Mouse (Mus musculus) spleen, adult 18-20 months (tissue): Measurements from ENCODE around the gene Alpl.

Experiments
- DNase-seq, 2 experiments: peaks; one replicate each; pipeline ENCODE4 v3.0.0; 2022; ENCODE audit warnings: mixed read lengths in 2 of 2

The Alpl gene

GRCm38 (mm10) chr4:137707216-137707990, 88.8 kb downstream of the Alpl start:
- DNase-seq, result peak; percentile 79 to 90

- no peak for DNase-seq
Measured at GRCm38 (mm10) chr4:137706510-137706909, 89.7 kb downstream of the Alpl start.

- no peak for DNase-seq
Measured at GRCm38 (mm10) chr4:137705379-137705778, 90.8 kb downstream of the Alpl start.

DNA sequence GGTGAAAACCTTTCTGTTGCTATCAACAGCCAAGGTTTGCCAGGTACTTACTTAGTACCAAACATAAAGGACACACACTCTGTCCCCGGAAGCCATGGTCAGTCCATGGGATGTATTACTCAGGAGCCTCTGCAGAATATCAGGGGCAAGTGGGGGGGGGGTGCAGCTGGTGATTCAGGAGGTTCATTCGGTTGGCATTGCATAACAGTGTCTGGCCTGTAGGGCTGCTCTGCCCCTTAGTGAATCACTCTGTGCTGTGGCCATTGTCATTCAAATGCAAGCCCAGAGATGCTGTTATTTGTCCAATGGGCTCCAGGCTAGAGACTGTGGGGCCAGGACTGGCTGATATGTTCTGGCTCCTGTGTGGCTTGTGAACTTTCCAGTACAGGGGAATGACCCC, 91.6 kb downstream of the Alpl start:
- no peak for DNase-seq

DNA sequence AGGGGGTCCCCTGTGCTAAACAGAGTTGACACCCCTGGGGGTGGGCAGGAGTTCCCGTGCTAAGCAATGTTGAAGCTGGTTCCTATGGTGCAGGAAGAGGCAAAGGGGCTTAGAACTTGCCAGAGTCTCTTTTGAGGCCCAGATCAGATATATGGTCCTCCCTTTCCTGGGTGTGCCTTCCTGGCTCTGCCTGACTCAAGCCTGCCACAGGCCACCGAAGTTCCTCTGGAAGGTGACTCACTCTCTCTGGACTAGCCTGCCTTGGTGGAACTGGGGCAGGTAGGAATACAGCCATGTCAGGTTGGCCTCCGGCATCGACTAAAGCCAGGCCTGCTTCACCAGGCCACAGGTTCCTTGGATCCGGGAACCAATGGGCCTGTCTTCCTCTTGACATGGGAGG, 93.1 kb downstream of the Alpl start:
- DNase-seq, result no peak

DNA sequence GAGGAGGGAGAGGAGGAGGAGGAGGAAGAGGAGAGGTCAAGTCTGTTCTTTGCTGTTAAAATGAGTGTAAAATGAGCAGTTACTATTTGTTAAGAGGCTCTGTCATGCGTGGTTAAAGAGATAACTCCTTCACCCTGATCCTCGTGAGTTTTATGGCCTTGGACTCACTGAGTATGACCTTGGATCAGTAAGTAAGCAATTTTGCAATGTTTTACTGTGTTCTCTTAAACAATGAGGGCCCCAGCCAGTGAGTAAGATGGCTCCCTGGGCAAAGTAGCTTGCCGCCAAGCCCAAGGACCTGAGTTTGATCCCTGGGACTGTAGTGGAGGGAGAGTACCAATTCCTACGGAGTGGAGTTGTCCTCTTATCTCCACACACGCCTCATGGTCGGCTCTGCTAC, 95.2 kb downstream of the Alpl start:
- DNase-seq, result no peak

- no peak for DNase-seq
Measured at GRCm38 (mm10) chr4:137699264-137700211, 96.6 kb downstream of the Alpl start.

DNA sequence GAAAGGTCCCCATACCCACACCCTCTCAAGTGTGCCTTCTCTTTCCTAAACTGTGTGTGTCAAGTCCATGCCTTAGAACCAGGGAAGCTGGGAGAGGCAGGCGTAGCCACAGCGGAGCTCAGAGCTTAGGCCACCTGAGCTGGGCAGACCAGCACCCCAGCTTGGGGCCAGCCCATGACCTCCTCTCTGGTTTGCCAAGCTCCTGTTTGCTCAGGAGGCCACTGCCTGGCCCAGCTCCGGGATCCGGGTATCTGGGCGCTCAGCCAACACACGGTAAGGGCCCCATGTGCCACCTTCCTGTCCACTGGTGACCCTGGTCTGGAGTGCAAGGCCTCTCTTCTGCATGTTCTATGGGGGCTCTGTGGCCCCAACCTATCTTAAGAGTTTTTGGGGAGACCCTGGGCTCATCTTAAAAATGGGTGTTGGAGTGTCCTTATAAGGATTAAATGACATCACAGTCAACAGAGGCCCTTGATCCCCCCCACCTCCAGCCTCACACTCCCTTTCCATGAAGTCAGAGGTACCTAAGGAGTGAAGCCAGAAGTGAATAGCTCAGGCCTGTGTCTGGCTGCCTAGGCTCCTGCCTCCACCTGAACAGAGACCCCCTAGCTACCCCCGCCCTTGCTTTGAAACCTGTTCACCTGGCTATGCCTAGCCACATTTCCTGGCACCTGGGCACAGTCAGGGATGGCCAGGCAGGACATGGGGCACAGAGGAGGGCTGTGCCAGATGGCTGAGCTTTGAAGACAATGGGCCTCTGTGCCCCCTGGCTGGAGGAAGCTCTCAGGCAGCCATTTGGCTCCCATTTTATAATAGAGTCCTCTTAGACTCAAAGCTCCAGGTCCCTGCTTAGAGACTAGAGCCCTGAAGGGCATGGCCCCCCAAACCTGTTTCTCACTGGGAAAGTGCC, 97.9 kb downstream of the Alpl start:
- DNase-seq, result no peak

DNA sequence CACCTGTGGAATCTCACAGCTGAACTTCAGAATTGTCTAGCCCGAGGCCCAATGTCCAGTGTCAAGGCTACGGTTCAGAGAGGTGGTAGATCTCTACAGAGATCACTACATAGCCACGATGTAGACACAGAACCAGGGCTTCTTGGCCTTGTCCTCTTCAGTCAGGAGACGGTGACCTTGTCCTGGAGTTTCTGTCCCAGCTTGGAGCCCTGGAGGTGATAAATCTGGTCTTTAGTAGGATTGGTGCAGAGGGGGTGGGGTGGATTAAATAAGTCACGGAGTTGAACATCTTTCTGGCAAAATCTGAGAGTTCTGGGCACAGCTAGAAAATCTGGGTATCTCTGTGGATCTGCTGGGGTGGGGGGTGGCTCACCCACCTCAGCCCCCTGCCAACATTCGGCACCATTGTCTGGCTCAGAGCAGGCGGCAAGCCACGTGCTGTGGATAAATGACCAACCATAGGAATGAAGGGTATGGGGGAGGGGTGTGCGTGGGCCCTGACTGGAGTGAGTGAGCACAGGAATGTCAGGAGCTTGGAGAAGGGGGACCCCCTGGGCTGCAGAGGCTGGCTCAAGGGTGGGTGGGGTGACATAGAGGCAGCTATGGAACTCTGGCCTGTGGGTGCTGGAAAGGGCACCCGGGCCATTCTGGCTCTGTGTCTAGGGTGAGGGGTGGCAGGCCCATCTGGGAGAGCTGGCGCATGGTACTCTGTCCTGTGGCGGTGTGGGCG, 98.9 kb downstream of the Alpl start:
- DNase-seq, result no peak

- no peak for DNase-seq
Measured at GRCm38 (mm10) chr4:137695900-137696299, 100.3 kb downstream of the Alpl start.

GRCm38 (mm10) chr4:137695300-137695699, 100.9 kb downstream of the Alpl start:
- no peak for DNase-seq

GRCm38 (mm10) chr4:137692107-137692902, 103.9 kb downstream of the Alpl start:
- DNase-seq, result no peak
